Comparison of ENCODE assay signal across 8 mouse cellular contexts in the genomic region with DNA sequence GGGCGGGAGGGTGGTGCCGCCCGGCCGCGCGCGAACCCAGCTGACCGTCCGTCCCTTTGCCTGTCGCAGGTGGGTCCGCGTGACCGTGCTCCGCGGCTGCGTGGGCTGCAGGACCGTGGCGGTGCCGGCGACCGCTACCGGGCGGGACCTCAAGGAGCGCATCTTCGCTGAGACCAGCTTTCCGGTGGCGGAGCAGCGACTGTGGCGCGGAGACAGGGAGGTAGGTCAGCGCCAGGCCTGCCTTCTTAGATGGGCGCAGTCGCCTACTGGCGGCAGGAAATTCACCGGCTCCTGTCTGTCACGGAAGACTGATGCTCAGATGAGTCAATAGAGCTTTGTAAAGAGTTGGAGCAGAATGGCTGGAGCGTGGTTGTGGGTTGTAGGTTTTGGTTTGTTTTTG. TPM values are rescaled to one million over a fixed set of nuclear protein-coding genes. Genes with fewer than 3 reads are reported as not detected.
A peak's percentile ranks its signal among the peaks of the same experiment; 100 is the strongest.
DNase-seq lines count a peak whose midpoint lies in the region; ATAC-seq lines count a peak whose summit lies in the region.

No protein-coding gene starts in this region.

- H3K9me3 ChIP-seq in limb, embryonic 10.5 days (replicated peaks), result no peaks in the 10 kb centered on the region

- H3K27me3 ChIP-seq in limb, embryonic 10.5 days (ENCODE audit: low read depth, poor library complexity, severe bottlenecking), result peaks cover 9% of the 10 kb centered on the region

- H3K4me3 ChIP-seq in limb, embryonic 10.5 days, result peak overlapping the region; percentile 92

- no peaks in the 10 kb centered on the region for H3K36me3 ChIP-seq in limb, embryonic 10.5 days

- DNase-seq in frontal cortex, postnatal 14 days (ENCODE audit: low spot score in 2 of 2), result no peak
- DNase-seq in MN1 (ENCODE audit: low spot score), result peak; percentile 80
- DNase-seq in embryo, embryonic 9.5 days (ENCODE audit: extremely low spot score), result peak; percentile 84
- DNase-seq in heart, postnatal 4 days, result peak; percentile 70
- DNase-seq in limb, embryonic 10.5 days (ENCODE audit: low spot score), result no peak
- DNase-seq in mesoderm, embryonic 11.5 days (ENCODE audit: low read depth, low spot score), result peak; percentile 80
- DNase-seq in spleen, postnatal 4 days (ENCODE audit: low spot score in 2 of 2), result peak; percentile 73 to 84

- under 1% methylated on average over 37 of the region's 37 CpGs for WGBS in limb, embryonic 10.5 days

- H3K4me1 ChIP-seq in limb, embryonic 10.5 days, result 0 out of 2 replicates have a peak, but pooled peaks cover 6% of the 10 kb centered on the region

- peak overlapping the region; percentile 94 for H3K27ac ChIP-seq in limb, embryonic 10.5 days

- peak; percentile 58 for ATAC-seq in frontal cortex, adult (ENCODE audit: low TSS enrichment)

RNA-seq across cellular contexts. Expression of a gene that starts 35.0 kb away (rescaled TPM):
- total RNA-seq in heart, postnatal 4 days (2021), result 10 to 100 TPM; 37.0 to 39.3 TPM
- polyA plus RNA-seq in limb, embryonic 10.5 days (2016; fragmentation: Nextera tagmentation; extraction: Ambion mirVana), result 2.1 TPM in 2 replicates

Comparison
In these comparisons a context has a peak if more than half of its experiments do, and no peak if none do; other contexts are left out.
1. DNase-seq: peak in MN1 (single experiment), embryo, embryonic 9.5 days (single experiment), heart, postnatal 4 days (single experiment), mesoderm, embryonic 11.5 days (single experiment) and spleen, postnatal 4 days (2 of 2); none in frontal cortex, postnatal 14 days (0 of 2) and limb, embryonic 10.5 days (single experiment).